Mouse (Mus musculus) liver, embryonic 15.5 days (tissue): ENCODE data around the gene Nsl1. TPM values are rescaled to one million over a fixed set of nuclear protein-coding genes. Genes with fewer than 3 reads are reported as not detected.
A peak's percentile ranks its signal among the peaks of the same experiment; 100 is the strongest.

ENCODE experiments used
- ATAC-seq: fragments of 200-750 bp; cut with Nextera tagmentation; 2 replicates; pipeline ENCODE4 v1.8.0; 2017; ENCODE audit warnings: moderate number of reproducible peaks, mild to moderate bottlenecking, moderate library complexity; ENCODE audit not compliant: insufficient read depth
- H3K27ac ChIP-seq: fragments of 300-500 bp; sonication (generic); replicated peaks from 2 replicates; pipeline ENCODE4 v1.5.1; 2015; ENCODE audit warnings: mild to moderate bottlenecking, inconsistent platforms
- H3K27me3 ChIP-seq: fragments of 300-500 bp; sonication (generic); 2 replicates; pipeline ENCODE4 v1.6.1; 2015; ENCODE audit warnings: mild to moderate bottlenecking, inconsistent platforms
- H3K36me3 ChIP-seq: fragments of 300-500 bp; sonication (generic); replicated peaks from 2 replicates; pipeline ENCODE4 v1.6.1; 2015; ENCODE audit warnings: moderate library complexity, mild to moderate bottlenecking, inconsistent platforms
- H3K4me1 ChIP-seq: fragments of 300-500 bp; sonication (generic); replicated peaks from 2 replicates; pipeline ENCODE4 v1.6.1; 2015; ENCODE audit warnings: inconsistent platforms
- H3K4me2 ChIP-seq: fragments of 300-500 bp; sonication (generic); 2 replicates; pipeline ENCODE4 v1.6.1; 2015; ENCODE audit warnings: moderate library complexity, mild to moderate bottlenecking, inconsistent platforms
- H3K4me3 ChIP-seq: fragments of 300-500 bp; sonication (generic); replicated peaks from 2 replicates; pipeline ENCODE4 v1.5.1; 2015; ENCODE audit warnings: mild to moderate bottlenecking, inconsistent platforms
- H3K9ac ChIP-seq: fragments of 300-500 bp; sonication (generic); 2 replicates; pipeline ENCODE4 v1.6.1; 2015; ENCODE audit warnings: moderate library complexity, mild to moderate bottlenecking, inconsistent platforms
- H3K9me3 ChIP-seq: fragments of 300-500 bp; sonication (generic); replicated peaks from 2 replicates; pipeline ENCODE4 v1.6.1; 2016; ENCODE audit warnings: inconsistent platforms
- WGBS: fragments of 180-500 bp; shearing (Covaris S2); methylation state at CpG from one replicate; pipeline ENCODE4 v1.1.7; 2015; ENCODE audit warnings: mixed read lengths; ENCODE audit not compliant: insufficient replicate concordance; 5-methylcytosine and 5-hydroxymethylcytosine counted together
- polyA plus RNA-seq: library from polyadenylated mRNA; unstranded; fragments of >200 nt; fragmentation: Nextera tagmentation; extraction: Ambion mirVana; gene quantifications from 2 replicates; pipeline ENCODE4 v1.2.1, GENCODE M21; 2015

Nsl1 gene
- polyA plus RNA-seq, 1 experiment from 2014 or later: 14.6 TPM

GRCm38 (mm10) chr1:191114868-191115267 lies 52.1 kb downstream of the Nsl1 start:
- 35% methylated on average over 7 of the region's 7 CpGs for WGBS
- peaks cover 15% of the 10 kb centered on the region; the same call in 1 of the 2 replicates for H3K4me1 ChIP-seq
- H3K27ac ChIP-seq: 0 out of 2 replicates have a peak overlapping the region, but pooled peaks have one; percentile 9
- no peaks in the 10 kb centered on the region for H3K36me3 ChIP-seq
- no peak overlapping the region for H3K4me2 ChIP-seq
- H3K27me3 ChIP-seq: no peaks in the 10 kb centered on the region
- no peak for ATAC-seq
- H3K4me3 ChIP-seq: no peak overlapping the region
- H3K9ac ChIP-seq: no peak overlapping the region
- no peaks in the 10 kb centered on the region for H3K9me3 ChIP-seq

- no peaks in the 10 kb centered on the region for H3K36me3 ChIP-seq
- H3K27me3 ChIP-seq: no peaks in the 10 kb centered on the region
- H3K4me3 ChIP-seq: no peak overlapping the region
- no peaks in the 10 kb centered on the region for H3K9me3 ChIP-seq
- 59% methylated on average over 11 of the region's 11 CpGs for WGBS
- peaks cover 13% of the 10 kb centered on the region; the same call in 1 of the 2 replicates for H3K4me1 ChIP-seq
- no peak overlapping the region for H3K4me2 ChIP-seq
- peak; percentile 9; the same call in 1 of the 2 replicates for ATAC-seq
- H3K9ac ChIP-seq: no peak overlapping the region
- 0 out of 2 replicates have a peak overlapping the region, but pooled peaks have one; percentile 9 for H3K27ac ChIP-seq
Measured at GRCm38 (mm10) chr1:191115514-191116238, 52.9 kb downstream of the Nsl1 start.

DNA sequence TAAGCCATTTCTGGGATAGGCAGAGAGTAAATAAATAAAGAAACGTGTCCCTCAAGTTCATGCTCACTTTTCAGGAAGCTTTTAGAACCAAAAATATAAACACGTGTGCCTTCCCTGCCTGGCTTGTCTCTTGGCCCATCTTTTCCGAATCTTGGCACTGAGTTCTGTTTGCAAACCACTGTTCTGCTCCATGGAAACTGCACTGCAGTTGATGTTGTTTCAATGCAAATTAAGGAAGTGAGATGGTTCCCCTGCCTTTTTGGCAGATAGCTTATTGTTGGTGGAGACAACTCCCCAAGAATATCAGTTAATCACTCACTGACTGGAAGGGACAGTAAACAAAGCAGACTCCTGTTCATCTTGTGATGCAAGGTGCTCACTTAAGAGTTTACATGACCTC lies 59.9 kb downstream of the Nsl1 start:
- WGBS: 34% methylated on average over 3 of the region's 3 CpGs
- Histone ChIP-seq H3K27me3 (peaks cover 23% of the 10 kb centered on the region), H3K9ac (no peak overlapping the region), H3K36me3 (no peaks in the 10 kb centered on the region), H3K4me1 (peaks cover 13% of the 10 kb centered on the region; the same call in 1 of the 2 replicates), H3K4me2 (no peak overlapping the region), H3K27ac (no peak overlapping the region), H3K4me3 (no peak overlapping the region), H3K9me3 (no peaks in the 10 kb centered on the region)
- ATAC-seq: no peak

- Histone ChIP-seq H3K36me3 (no peaks in the 10 kb centered on the region), H3K9me3 (no peaks in the 10 kb centered on the region), H3K9ac (no peak overlapping the region), H3K4me2 (no peak overlapping the region), H3K27ac (no peak overlapping the region), H3K27me3 (peaks cover 23% of the 10 kb centered on the region), H3K4me1 (peaks cover 12% of the 10 kb centered on the region; the same call in 1 of the 2 replicates), H3K4me3 (no peak overlapping the region)
- 48% methylated on average over 2 of the region's 2 CpGs for WGBS
- no peak for ATAC-seq
Measured at GRCm38 (mm10) chr1:191123696-191124095, 60.9 kb downstream of the Nsl1 start.

GRCm38 (mm10) chr1:191124288-191124687 lies 61.5 kb downstream of the Nsl1 start:
- 47% methylated on average over 4 of the region's 4 CpGs for WGBS
- no peak overlapping the region for H3K4me3 ChIP-seq
- no peak overlapping the region for H3K27ac ChIP-seq
- H3K4me1 ChIP-seq: peaks cover 6% of the 10 kb centered on the region; the same call in 1 of the 2 replicates
- no peaks in the 10 kb centered on the region for H3K36me3 ChIP-seq
- H3K9me3 ChIP-seq: no peaks in the 10 kb centered on the region
- H3K27me3 ChIP-seq: peaks cover 23% of the 10 kb centered on the region
- no peak overlapping the region for H3K4me2 ChIP-seq
- H3K9ac ChIP-seq: no peak overlapping the region
- ATAC-seq: no peak

DNA sequence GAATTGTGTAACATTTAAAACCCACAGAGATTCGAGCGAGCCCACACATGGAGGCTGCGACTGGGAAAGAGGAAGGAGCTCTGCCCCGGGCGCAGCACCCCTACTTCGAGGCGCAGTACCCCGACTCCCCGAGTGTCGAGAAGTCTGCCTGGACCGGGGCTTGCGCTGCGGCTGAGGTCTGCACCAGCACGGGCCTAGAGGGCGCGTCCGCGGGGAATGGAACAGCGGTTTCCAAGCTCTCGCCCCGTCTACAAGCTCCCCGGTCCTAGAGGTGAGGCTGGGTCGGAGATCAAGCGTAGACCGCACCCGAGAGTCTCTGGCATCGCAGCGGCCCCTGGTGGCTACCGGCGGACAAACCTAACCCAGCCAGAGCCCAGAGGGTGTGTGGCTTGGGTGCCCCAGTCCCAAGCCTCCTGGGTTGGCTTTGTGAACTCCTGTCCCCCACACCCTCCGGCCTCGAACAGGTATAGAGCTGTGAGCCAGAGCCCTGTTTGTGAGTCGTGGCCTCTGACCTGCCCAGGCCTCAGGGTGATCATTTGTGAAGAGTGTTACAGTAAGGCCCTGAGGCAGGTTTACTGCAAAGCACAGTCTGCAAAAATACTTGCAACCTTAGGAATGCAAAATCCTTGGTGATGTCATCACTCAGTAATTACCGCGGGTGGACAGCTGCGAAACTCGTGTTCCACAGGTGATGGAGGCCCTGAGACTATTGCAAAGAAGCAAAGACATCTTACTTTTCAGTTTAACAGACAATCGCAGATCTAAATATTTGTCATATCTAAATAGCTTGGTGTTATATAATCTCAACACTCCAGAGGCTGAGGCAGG lies 63.2 kb downstream of the Nsl1 start:
- Histone ChIP-seq H3K9ac (no peak overlapping the region), H3K4me2 (peak overlapping the region; percentile 63), H3K36me3 (no peaks in the 10 kb centered on the region), H3K9me3 (no peaks in the 10 kb centered on the region), H3K4me1 (peaks cover 6% of the 10 kb centered on the region; the same call in 1 of the 2 replicates), H3K27me3 (peaks cover 23% of the 10 kb centered on the region), H3K4me3 (peak overlapping the region; percentile 42), H3K27ac (no peak overlapping the region)
- 7% methylated on average over 38 of the region's 38 CpGs for WGBS
- peak; percentile 72 for ATAC-seq

- ATAC-seq: no peak
- H3K4me3 ChIP-seq: no peak overlapping the region
- no peak overlapping the region for H3K4me2 ChIP-seq
- H3K27me3 ChIP-seq: peaks cover 4% of the 10 kb centered on the region; the same call in 1 of the 2 replicates
- H3K4me1 ChIP-seq: peaks cover 14% of the 10 kb centered on the region
- H3K9me3 ChIP-seq: no peaks in the 10 kb centered on the region
- no peak overlapping the region for H3K27ac ChIP-seq
- 63% methylated on average over 2 of the region's 2 CpGs for whole genome bisulfite sequencing
- H3K36me3 ChIP-seq: no peaks in the 10 kb centered on the region
- no peak overlapping the region for H3K9ac ChIP-seq
Measured at GRCm38 (mm10) chr1:191131692-191132091, 68.9 kb downstream of the Nsl1 start.

DNA sequence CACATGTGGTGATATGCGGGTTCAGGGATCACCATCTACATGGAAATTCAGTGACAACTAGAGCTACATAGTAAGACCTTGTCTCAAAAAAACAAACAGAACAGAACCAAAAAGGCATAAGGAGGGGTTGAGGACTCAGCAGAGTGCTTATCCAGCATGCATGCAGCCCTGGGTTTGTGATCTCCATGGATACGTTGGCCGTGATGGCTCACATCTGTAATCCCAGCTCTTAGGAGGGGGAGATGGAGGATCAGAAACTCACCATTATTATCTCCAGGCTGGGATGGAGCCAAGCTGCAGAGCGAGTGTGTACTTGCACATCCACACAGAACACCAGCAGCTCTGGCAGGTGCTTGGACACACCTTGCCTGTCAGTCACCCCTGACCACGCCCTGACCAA lies 69.4 kb downstream of the Nsl1 start:
- WGBS: 42% methylated on average over 5 of the region's 5 CpGs
- H3K9me3 ChIP-seq: no peaks in the 10 kb centered on the region
- H3K27me3 ChIP-seq: peaks cover 6% of the 10 kb centered on the region; the same call in 1 of the 2 replicates
- H3K9ac ChIP-seq: no peak overlapping the region
- no peak for ATAC-seq
- no peaks in the 10 kb centered on the region for H3K36me3 ChIP-seq
- no peak overlapping the region for H3K27ac ChIP-seq
- no peak overlapping the region for H3K4me3 ChIP-seq
- 0 out of 2 replicates have a peak overlapping the region, but pooled peaks have one; percentile 32 for H3K4me2 ChIP-seq
- H3K4me1 ChIP-seq: peaks cover 14% of the 10 kb centered on the region

DNA sequence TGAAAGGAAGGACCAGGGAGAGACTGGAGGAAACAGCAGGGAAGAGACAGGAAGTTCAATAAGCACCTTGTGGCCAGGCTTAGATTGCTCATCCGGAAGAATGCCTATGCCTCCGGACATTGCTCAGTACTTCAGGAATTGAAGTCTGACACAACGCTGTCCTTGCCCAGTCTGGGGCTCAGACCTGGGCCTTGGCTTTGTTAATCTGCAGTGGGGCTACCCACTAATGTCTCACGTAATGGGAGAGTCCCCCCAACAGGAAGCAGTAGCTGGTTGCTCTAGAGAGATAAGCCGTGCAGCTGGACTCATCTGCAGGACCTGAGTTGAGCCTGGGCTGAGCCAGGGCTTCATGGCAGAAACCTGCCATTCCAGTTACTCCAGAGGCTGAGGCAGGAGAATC lies 70.1 kb downstream of the Nsl1 start:
- Histone ChIP-seq H3K4me2 (peak overlapping the region; percentile 32), H3K4me3 (no peak overlapping the region), H3K27ac (no peak overlapping the region), H3K36me3 (no peaks in the 10 kb centered on the region), H3K27me3 (peaks cover 6% of the 10 kb centered on the region; the same call in 1 of the 2 replicates), H3K9me3 (no peaks in the 10 kb centered on the region), H3K9ac (no peak overlapping the region), H3K4me1 (peaks cover 14% of the 10 kb centered on the region)
- ATAC-seq: peak; percentile 37; the same call in 1 of the 2 replicates
- WGBS: 10% methylated on average over 5 of the region's 5 CpGs

DNA sequence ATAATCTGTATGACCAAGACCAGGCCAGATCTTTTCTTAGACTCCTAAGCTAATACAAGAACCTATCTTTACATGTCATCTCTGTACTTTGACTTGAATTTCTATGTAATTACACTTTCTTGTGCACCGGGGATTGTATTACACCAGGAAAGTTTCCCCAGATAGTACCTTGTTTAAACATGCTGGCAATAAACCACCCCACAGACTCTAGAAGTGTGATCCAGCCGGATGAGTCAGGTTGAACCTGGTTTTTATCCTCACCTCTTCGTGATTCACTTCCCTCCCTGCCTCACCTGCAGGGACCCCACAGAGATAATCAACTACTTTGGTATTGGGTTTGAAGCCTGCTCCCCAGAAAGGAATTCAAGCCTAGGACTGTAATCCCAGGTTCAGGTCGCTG lies 72.6 kb downstream of the Nsl1 start:
- 50% methylated on average over 4 of the region's 4 CpGs for WGBS
- H3K4me2 ChIP-seq: no peak overlapping the region
- no peak for ATAC-seq
- H3K27ac ChIP-seq: no peak overlapping the region
- H3K27me3 ChIP-seq: peaks cover 6% of the 10 kb centered on the region; the same call in 1 of the 2 replicates
- no peak overlapping the region for H3K4me3 ChIP-seq
- no peak overlapping the region for H3K9ac ChIP-seq
- H3K9me3 ChIP-seq: no peaks in the 10 kb centered on the region
- H3K36me3 ChIP-seq: no peaks in the 10 kb centered on the region
- peaks cover 24% of the 10 kb centered on the region for H3K4me1 ChIP-seq
